Mouse (Mus musculus) liver, embryonic 14.5 days (tissue): Measurements from ENCODE around the gene Relt.

Experiments
- CTCF ChIP-seq: IDR thresholded peaks from 2 replicates; pipeline ENCODE4 v1.5.1; 2016; ENCODE audit warnings: antibody characterized with exemption, low read depth, control low read depth
- EP300 ChIP-seq: IDR thresholded peaks from 2 replicates; pipeline ENCODE4 v1.6.1; 2016; ENCODE audit warnings: antibody characterized with exemption, low read depth

DNA sequence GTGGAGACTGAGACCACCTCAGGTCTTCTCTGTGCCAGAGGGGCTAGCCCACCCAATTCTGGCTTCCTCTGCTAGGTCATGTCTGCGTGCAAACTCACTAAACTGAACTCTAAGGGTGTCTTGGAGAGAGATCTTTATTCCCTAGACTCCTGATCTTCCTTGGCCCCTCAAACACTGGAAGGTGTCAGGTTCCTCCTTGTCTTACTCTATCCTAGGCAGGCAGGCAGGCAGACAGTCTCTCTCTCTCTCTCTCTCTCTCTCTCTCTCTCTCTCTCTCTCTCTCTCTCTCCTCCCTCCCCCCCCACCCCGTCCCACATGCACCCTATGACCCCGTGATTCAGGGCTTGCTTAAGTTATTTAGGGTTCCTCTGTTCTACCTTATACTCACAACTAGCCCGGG is 893 bp downstream of the Relt start:
- TF ChIP-seq CTCF (no peak), EP300 (no peak)
